Mouse (Mus musculus): ENCODE results near the gene Vgll4. TPM values are rescaled to one million over a fixed set of nuclear protein-coding genes. Genes with fewer than 3 reads are reported as not detected.
"Not testable (repeated sequence)": the region's sequence is repeated elsewhere in the genome, so short reads cannot be mapped to it uniquely, and the experiment has no call there.

Vgll4 gene
- polyA plus RNA-seq, 1 experiment from 2014 or later, result 76.8 TPM

DNA sequence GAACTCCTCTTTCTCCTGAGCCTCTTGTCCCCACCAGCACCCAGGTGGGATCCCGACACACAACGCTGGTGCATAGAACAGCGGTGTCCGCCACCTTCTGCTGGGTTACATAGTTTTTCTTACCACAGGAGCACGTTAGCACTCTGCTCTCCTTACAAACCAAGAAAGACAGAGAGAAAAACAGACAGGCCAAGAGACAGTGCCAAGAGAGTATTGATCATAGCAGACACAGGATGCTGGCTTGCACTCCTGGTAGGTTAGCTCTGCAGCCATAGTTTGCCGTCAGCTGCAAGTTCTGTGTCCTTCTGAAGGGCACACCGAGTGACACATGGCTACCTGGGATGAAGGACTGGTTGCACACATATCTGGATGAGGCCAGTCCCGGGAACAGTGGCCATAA is 39.1 kb downstream of the Vgll4 start:
- WGBS, result 84% methylated on average over 8 of the region's 8 CpGs
- Histone ChIP-seq H3K27ac (no peak overlapping the region), H3K4me1 (peaks cover 36% of the 10 kb centered on the region; the same call in 1 of the 2 replicates), H3K36me3 (no peaks in the 10 kb centered on the region), H3K4me3 (no peak overlapping the region), H3K9me3 (0 out of 2 replicates have a peak, but pooled peaks cover 2% of the 10 kb centered on the region), H3K27me3 (ENCODE audit: insufficient read depth, poor library complexity, severe bottlenecking) (0 out of 2 replicates have a peak, but pooled peaks cover 3% of the 10 kb centered on the region)
- no peak for DNase-seq (ENCODE audit: low spot score)

DNA sequence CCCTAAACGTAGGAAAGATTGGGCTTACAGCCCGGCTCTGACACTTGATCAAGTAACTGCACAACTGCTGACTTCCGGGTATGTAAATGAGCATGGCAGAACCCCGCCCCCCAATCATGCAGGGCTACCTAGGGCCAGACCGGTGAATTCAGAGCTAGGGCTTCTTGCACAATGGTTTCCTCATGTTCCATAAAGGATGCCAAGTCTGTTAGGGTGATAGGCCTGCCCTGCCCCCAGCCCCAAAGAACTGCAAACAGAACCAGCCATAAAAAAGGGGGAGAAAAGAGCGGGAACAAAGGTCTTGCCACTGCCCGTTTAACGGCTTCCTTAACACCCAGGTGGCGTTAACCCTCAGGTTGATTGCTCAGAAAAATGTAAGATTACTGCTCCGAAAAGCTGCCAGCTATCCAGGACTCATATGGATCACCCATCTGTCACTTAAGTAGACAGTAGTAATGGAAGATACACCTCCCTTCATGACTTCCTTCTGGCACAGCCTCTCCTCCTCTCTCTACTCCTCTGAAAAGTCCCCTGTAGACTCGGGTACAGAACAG is 39.7 kb downstream of the Vgll4 start:
- 58% methylated on average over 11 of the region's 11 CpGs for WGBS
- DNase-seq (ENCODE audit: low spot score), result no peak
- no peak overlapping the region for H3K27ac ChIP-seq
- 0 out of 2 replicates have a peak, but pooled peaks cover 3% of the 10 kb centered on the region for H3K27me3 ChIP-seq (ENCODE audit: insufficient read depth, poor library complexity, severe bottlenecking)
- H3K9me3 ChIP-seq, result 0 out of 2 replicates have a peak, but pooled peaks cover 2% of the 10 kb centered on the region
- H3K4me1 ChIP-seq, result peaks cover 36% of the 10 kb centered on the region; the same call in 1 of the 2 replicates
- H3K36me3 ChIP-seq, result no peaks in the 10 kb centered on the region
- H3K4me3 ChIP-seq, result no peak overlapping the region

DNA sequence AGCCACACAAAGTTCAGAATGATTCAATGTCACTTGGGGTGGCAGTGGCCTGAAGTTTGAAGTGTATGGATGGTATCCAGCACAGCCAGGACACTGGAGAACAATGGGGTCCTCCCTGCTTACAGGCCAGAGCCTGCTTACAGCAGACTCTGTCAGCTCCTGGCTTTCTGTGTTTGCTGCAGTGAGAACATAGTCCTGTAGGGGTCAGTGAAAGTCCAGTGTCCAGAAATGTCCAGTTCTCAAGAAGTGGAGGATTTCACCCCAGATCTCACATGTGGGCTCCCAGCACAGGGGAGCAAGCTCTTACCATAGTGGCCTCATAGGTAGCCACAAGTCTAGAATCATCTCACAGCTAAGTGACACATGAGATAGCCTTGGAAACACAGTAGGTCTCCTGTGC is 40.4 kb downstream of the Vgll4 start:
- Histone ChIP-seq H3K9me3 (0 out of 2 replicates have a peak, but pooled peaks cover 2% of the 10 kb centered on the region), H3K36me3 (no peaks in the 10 kb centered on the region), H3K4me3 (no peak overlapping the region), H3K27me3 (ENCODE audit: insufficient read depth, poor library complexity, severe bottlenecking) (0 out of 2 replicates have a peak, but pooled peaks cover 3% of the 10 kb centered on the region), H3K4me1 (peaks cover 36% of the 10 kb centered on the region; the same call in 1 of the 2 replicates), H3K27ac (peak overlapping the region; percentile 7; the same call in 1 of the 2 replicates)
- DNase-seq (ENCODE audit: low spot score), result no peak

DNA sequence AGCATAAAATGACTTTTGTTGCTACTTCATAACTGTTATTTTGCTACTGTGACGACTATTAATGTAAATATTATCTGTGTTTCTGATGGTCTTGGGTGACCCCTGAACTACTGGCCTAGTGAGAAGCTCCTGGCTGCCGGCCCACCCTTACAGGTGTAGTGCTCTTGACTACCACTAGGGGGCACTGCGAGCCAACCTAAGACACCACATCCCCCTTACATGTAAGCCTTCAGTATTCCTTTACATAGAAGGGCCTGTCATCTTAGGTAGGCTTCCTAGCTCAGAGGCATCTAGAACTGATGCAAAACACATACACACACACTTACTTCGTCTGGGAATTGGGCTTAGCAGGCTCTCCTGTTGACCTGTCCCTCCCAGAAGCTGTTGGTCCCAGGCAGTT is 41.3 kb downstream of the Vgll4 start:
- H3K9me3 ChIP-seq, result 0 out of 2 replicates have a peak, but pooled peaks cover 2% of the 10 kb centered on the region
- peak overlapping the region; percentile 6; the same call in 1 of the 2 replicates for H3K27ac ChIP-seq
- WGBS, result 4% methylated on average over 4 of the region's 4 CpGs
- H3K4me1 ChIP-seq, result peaks cover 34% of the 10 kb centered on the region; the same call in 1 of the 2 replicates
- 0 out of 2 replicates have a peak, but pooled peaks cover 3% of the 10 kb centered on the region for H3K27me3 ChIP-seq (ENCODE audit: insufficient read depth, poor library complexity, severe bottlenecking)
- H3K36me3 ChIP-seq, result no peaks in the 10 kb centered on the region
- H3K4me3 ChIP-seq, result no peak overlapping the region
- peak; percentile 90 for DNase-seq (ENCODE audit: low spot score)

- no peaks in the 10 kb centered on the region for H3K27me3 ChIP-seq (ENCODE audit: insufficient read depth, poor library complexity, severe bottlenecking)
- WGBS, result 83% methylated on average over 5 of the region's 5 CpGs
- DNase-seq (ENCODE audit: low spot score), result no peak
- 0 out of 2 replicates have a peak, but pooled peaks cover 2% of the 10 kb centered on the region for H3K9me3 ChIP-seq
- no peaks in the 10 kb centered on the region for H3K36me3 ChIP-seq
- no peak overlapping the region for H3K4me3 ChIP-seq
- H3K27ac ChIP-seq, result no peak overlapping the region
- H3K4me1 ChIP-seq, result peaks cover 34% of the 10 kb centered on the region; the same call in 1 of the 2 replicates
These were observed 42.4 kb downstream of the Vgll4 start for GRCm38 (mm10) chr6:114927400-114927799.

- H3K4me1 ChIP-seq, result peaks cover 30% of the 10 kb centered on the region; the same call in 1 of the 2 replicates
- 0 out of 2 replicates have a peak, but pooled peaks cover 2% of the 10 kb centered on the region for H3K9me3 ChIP-seq
- H3K4me3 ChIP-seq, result no peak overlapping the region
- H3K27me3 ChIP-seq (ENCODE audit: insufficient read depth, poor library complexity, severe bottlenecking), result no peaks in the 10 kb centered on the region
- no peak for DNase-seq (ENCODE audit: low spot score)
- no peak overlapping the region for H3K27ac ChIP-seq
- no peaks in the 10 kb centered on the region for H3K36me3 ChIP-seq
- 38% methylated on average over 6 of the region's 6 CpGs for WGBS
These were observed 43.2 kb downstream of the Vgll4 start for GRCm38 (mm10) chr6:114926369-114927157.

DNA sequence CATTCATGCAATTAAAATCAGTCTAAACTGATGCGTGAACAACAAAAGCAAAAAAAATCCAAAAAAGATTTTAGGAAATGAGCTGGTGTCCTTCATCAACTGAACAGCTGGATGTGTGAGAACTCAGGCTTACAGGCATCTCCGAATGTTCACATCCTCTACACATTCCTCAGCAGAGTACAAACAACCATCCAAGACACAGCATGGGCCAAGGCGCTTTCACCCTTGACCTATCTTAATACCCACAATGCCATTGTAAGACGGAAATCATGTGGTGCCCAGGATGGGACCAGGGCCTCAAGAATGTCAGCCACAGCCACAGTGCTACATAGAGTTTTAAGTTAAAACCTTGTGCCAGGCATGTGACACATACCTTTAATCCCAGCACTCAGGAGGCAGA is 44.6 kb downstream of the Vgll4 start:
- WGBS, result 87% methylated on average over 4 of the region's 4 CpGs
- H3K4me1 ChIP-seq, result peaks cover 18% of the 10 kb centered on the region; the same call in 1 of the 2 replicates
- no peak for DNase-seq (ENCODE audit: low spot score)
- no peak overlapping the region for H3K4me3 ChIP-seq
- no peaks in the 10 kb centered on the region for H3K36me3 ChIP-seq
- no peak overlapping the region for H3K27ac ChIP-seq
- 0 out of 2 replicates have a peak, but pooled peaks cover 2% of the 10 kb centered on the region for H3K9me3 ChIP-seq
- no peaks in the 10 kb centered on the region for H3K27me3 ChIP-seq (ENCODE audit: insufficient read depth, poor library complexity, severe bottlenecking)

DNA sequence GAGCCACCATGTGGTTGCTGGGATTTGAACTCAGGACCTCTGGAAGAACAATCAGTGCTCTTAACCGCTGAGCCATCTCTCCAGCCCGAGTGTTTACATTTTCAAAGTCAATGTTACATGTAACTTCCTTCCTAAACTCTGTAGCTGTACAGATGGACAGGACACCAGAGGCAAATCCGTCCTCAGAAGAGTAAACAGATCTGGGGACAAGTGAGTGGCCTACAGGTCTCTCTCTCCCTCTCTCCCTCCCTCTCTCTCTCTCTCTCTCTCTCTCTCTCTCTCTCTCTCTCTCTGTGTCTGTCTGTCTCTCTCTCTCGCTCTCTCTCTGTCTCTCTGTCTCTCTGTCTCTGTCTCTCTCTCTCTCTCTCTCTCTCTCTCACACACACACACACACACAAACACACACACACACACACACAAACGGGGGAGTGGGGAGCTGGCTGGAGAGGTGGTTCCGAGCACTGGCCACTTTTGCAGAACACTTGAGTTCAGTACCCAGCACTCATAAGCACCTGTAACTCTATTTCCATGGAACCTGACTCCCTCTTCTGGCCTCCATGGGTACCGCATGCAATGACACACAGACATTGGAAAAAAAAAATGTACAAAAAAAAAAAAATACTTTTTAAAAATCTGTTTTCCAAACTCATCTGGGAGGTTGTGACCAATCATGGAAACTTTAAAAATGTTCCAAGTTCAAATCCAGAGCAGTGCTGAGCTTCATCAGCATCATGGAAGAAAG is 47.3 kb downstream of the Vgll4 start:
- WGBS, result 75% methylated on average over 7 of the region's 7 CpGs

GRCm38 (mm10) chr6:114921632-114922354 is 48.0 kb downstream of the Vgll4 start:
- WGBS, result 7% methylated on average over 15 of the region's 15 CpGs
- DNase-seq (ENCODE audit: low spot score), result peak; percentile 95

More for the DNA sequence above, 47.3 kb downstream of the Vgll4 start:
- H3K9me3 ChIP-seq; H3K27ac ChIP-seq; H3K36me3 ChIP-seq; H3K27me3 ChIP-seq (ENCODE audit: insufficient read depth, poor library complexity, severe bottlenecking); H3K4me3 ChIP-seq; DNase-seq (ENCODE audit: low spot score): not testable (repeated sequence)
- H3K4me1 ChIP-seq, result peaks cover 26% of the 10 kb centered on the region

GRCm38 (mm10) chr6:114920523-114921445 is 49.0 kb downstream of the Vgll4 start:
- peak; percentile 81 for DNase-seq (ENCODE audit: low spot score)
- peak overlapping the region; percentile 75 for H3K4me3 ChIP-seq
- 8% methylated on average over 17 of the region's 17 CpGs for WGBS

More at GRCm38 (mm10) chr6:114921632-114922354, 48.0 kb downstream of the Vgll4 start:
- H3K4me1 ChIP-seq, result peaks cover 34% of the 10 kb centered on the region
- peak overlapping the region; percentile 75 for H3K4me3 ChIP-seq
- H3K9me3 ChIP-seq, result no peaks in the 10 kb centered on the region
- peak overlapping the region; percentile 96 for H3K27ac ChIP-seq
- H3K36me3 ChIP-seq, result peaks cover 9% of the 10 kb centered on the region
- H3K27me3 ChIP-seq (ENCODE audit: insufficient read depth, poor library complexity, severe bottlenecking), result no peaks in the 10 kb centered on the region

GRCm38 (mm10) chr6:114919670-114920313 is 50.0 kb downstream of the Vgll4 start:
- WGBS, result 20% methylated on average over 9 of the region's 9 CpGs
- no peaks in the 10 kb centered on the region for H3K27me3 ChIP-seq (ENCODE audit: insufficient read depth, poor library complexity, severe bottlenecking)
- DNase-seq (ENCODE audit: low spot score), result no peak
- H3K27ac ChIP-seq, result peak overlapping the region; percentile 96
- peaks cover 9% of the 10 kb centered on the region for H3K36me3 ChIP-seq
- H3K4me1 ChIP-seq, result peaks cover 49% of the 10 kb centered on the region
- H3K9me3 ChIP-seq, result no peaks in the 10 kb centered on the region
- peak overlapping the region; percentile 75 for H3K4me3 ChIP-seq

More at GRCm38 (mm10) chr6:114920523-114921445, 49.0 kb downstream of the Vgll4 start:
- Histone ChIP-seq H3K27me3 (ENCODE audit: insufficient read depth, poor library complexity, severe bottlenecking) (no peaks in the 10 kb centered on the region), H3K27ac (peak overlapping the region; percentile 96), H3K9me3 (no peaks in the 10 kb centered on the region), H3K4me1 (peaks cover 40% of the 10 kb centered on the region), H3K36me3 (peaks cover 9% of the 10 kb centered on the region)
